Mouse (Mus musculus) G1E (cell line): ENCODE measurements at regions not wholly inside any gene's neighbourhood (a gene's known extent, or its start where the extent isn't known, plus 50 kb on each side); places are given as distances from the start of the nearest gene placed in this dataset.

Experiments
- ATAC-seq: 2 replicates; pipeline ENCODE4 v1.8.0; 2016; ENCODE audit warnings: mild to moderate bottlenecking; ENCODE audit not compliant: insufficient number of reproducible peaks, poor library complexity, low FRiP score, severe bottlenecking; ENCODE audit errors: extremely low read depth
- DNase-seq: peaks from one replicate; pipeline ENCODE4 v3.0.0; 2012; ENCODE audit warnings: low spot score
- H3K27me3 ChIP-seq: 2 replicates; pipeline ENCODE4 v1.6.1; 2012; ENCODE audit warnings: mild to moderate bottlenecking, low read length, inconsistent platforms; ENCODE audit not compliant: insufficient read depth
- H3K36me3 ChIP-seq: replicated peaks from 2 replicates; pipeline ENCODE3; 2012; ENCODE audit warnings: mild to moderate bottlenecking, inconsistent platforms
- H3K4me1 ChIP-seq: 2 replicates; pipeline ENCODE4 v1.6.1; 2012; ENCODE audit warnings: low read depth, low read length, inconsistent platforms, mixed read lengths; ENCODE audit not compliant: insufficient read depth
- H3K4me3 ChIP-seq: 2 replicates; pipeline ENCODE4 v1.5.1; 2012; ENCODE audit warnings: low read depth, mild to moderate bottlenecking, inconsistent platforms, low read length, moderate library complexity, mixed read lengths
- H3K9me3 ChIP-seq: replicated peaks from 2 replicates; pipeline ENCODE4 v1.6.1; 2012; ENCODE audit warnings: inconsistent platforms
- CTCF ChIP-seq: IDR thresholded peaks from 2 replicates; pipeline ENCODE4 v1.5.1; 2012; ENCODE audit warnings: low read depth, low read length, inconsistent platforms, mixed read lengths
- GATA1 ChIP-seq: IDR thresholded peaks from 2 replicates; pipeline ENCODE4 v1.6.1; 2012; ENCODE audit warnings: borderline replicate concordance, low read length, inconsistent platforms, mixed read lengths
- GATA2 ChIP-seq: IDR thresholded peaks from 2 replicates; pipeline ENCODE4 v1.6.1; 2012; ENCODE audit warnings: low read depth, low read length, inconsistent platforms, borderline replicate concordance
- POLR2AphosphoS5 ChIP-seq: IDR thresholded peaks from 2 replicates; pipeline ENCODE4 v1.6.1; 2012; ENCODE audit warnings: low read depth, low read length, inconsistent platforms; ENCODE audit not compliant: insufficient replicate concordance
- TAL1 ChIP-seq: conservative IDR thresholded peaks from 2 replicates; pipeline ENCODE4 v1.6.1; 2012; ENCODE audit warnings: low read depth, low read length, inconsistent platforms, mixed read lengths

DNA sequence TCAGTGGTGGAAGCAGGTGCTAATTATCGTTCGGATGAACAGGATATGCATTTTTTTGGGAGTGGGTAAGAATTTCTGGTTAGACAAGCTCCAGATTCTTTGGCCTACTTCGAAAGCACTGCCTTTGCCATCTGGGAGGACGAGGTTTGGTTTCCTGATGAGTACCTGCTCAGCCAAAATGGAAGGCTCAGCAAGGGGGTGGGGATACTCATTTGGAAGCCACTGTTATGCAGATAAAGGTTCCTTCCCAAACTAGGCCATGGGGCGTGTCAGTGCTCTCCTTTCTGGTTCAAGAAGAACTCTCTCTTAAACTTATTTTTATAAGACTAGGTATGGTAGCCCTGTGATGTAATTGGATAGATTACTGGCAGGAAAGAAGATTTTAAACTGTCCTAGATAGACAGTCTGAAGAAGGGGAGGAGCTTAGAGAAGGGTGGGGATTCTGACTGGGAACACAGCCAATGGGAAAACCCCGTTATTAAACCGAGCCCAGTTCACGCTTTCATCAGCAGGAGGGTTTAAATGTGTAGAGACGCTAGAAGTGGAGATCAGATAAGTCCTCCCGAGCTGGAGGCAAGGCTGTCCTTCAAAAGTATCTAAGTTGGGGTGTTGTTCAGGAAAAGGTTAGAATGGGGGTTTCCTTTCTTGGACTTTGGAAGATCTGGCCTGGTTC, 119.7 kb upstream of the Bmp2 start:
- ATAC-seq (no peak), DNase-seq (no peak)
- Histone ChIP-seq H3K4me1 (no peaks in the 10 kb centered on the region), H3K9me3 (peaks cover 30% of the 10 kb centered on the region), H3K4me3 (no peak overlapping the region), H3K27me3 (no peaks in the 10 kb centered on the region), H3K36me3 (no peaks in the 10 kb centered on the region)
- no peak for TF ChIP-seq GATA2

DNA sequence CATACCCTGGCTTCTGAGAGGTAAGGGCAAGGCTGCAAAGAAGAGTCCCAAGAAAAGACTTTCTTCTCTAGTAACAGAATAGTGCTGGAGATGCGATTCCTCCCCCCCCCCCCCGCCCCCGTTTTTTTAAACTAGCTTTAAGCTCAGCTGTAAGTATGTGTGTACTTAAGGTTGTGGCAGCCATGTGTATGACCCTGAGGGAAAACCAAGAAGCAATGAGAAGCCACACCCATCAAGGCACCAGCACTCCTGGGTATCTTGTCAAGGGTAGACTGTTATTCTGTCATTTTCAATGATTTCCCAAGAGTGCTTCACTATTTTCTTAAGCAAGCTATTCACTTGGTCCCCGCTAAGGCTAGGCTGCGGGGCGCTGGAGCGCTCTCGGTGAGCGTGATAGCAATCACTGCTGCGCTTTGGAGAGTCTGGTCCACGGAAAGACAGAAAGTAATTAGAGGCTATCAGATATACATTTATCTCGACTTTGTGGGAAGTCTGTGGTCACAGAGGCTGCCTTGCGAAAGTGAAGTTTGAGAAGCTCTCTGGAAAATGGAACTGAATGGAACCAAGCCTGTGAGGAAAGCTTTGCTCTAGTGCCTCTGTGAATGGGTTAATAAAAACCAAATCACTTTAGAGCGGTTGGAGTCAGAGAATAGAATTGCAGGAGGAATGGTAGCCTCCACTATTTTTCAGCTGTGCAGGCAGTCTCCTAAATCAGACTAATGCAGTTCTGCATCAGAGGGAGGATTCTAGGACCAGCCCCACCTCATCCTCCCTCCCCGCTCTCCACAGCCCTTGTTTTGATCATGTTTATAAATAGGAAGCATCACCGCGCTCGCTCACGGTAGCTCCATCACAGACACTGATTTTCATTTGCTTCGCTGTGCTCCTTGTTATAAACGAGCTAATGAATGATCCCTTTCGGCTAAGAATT, 114.8 kb upstream of the Bmp2 start:
- Histone ChIP-seq H3K27me3 (no peaks in the 10 kb centered on the region), H3K4me1 (no peaks in the 10 kb centered on the region), H3K9me3 (peaks cover 24% of the 10 kb centered on the region), H3K36me3 (no peaks in the 10 kb centered on the region), H3K4me3 (no peak overlapping the region)
- ATAC-seq = no peak
- TF ChIP-seq CTCF (no peak), TAL1 (no peak), GATA2 (no peak), POLR2AphosphoS5 (no peak), GATA1 (no peak)
- no peak for DNase-seq

DNA sequence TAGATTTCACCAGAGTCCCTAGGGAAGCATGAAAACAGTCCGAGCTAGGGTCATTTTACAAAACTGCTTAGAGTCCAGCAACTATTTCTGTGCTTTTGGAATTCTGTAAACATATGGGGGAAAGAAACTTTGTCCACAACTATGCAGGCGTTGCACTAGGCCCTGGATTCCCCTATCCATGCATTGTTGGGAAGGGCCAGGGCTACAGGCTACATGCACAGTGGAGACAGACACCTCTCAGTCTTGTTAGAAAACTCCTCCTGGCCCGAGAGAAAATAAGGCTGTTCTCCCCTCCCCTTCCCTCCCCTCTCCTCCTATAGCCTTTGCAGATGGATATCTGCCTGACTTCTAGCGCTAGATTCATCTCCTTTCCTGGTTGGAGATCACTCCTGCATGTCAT, 113.9 kb upstream of the Bmp2 start:
- Histone ChIP-seq H3K4me1 (no peaks in the 10 kb centered on the region), H3K36me3 (no peaks in the 10 kb centered on the region), H3K27me3 (no peaks in the 10 kb centered on the region), H3K4me3 (no peak overlapping the region), H3K9me3 (peaks cover 24% of the 10 kb centered on the region)
- DNase-seq (no peak), ATAC-seq (no peak)
- TF ChIP-seq POLR2AphosphoS5 (no peak), TAL1 (no peak), GATA2 (no peak), CTCF (no peak), GATA1 (no peak)

DNA sequence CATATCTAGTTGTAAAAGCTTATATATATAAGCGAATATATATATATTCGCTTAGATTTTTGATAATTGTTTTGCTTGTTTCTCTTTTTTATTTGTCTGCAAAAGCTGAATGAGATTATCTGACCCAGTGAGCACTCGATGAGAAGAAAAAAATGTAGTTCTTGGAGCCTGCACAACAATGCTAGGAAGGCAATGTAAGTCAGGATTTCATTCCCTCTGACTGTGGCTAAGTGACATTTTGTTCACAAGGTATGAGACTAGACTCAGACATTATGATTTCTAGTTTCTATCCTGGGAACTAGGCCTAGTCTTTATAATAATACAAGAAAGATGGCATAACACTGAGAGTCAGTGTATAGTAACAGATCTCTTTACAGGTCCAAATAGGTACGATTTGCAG, 108.9 kb upstream of the Bmp2 start:
- Histone ChIP-seq H3K27me3 (no peaks in the 10 kb centered on the region), H3K9me3 (peaks cover 26% of the 10 kb centered on the region), H3K4me1 (no peaks in the 10 kb centered on the region), H3K36me3 (no peaks in the 10 kb centered on the region), H3K4me3 (no peak overlapping the region)
- no peak for TF ChIP-seq GATA1
- no peak for TF ChIP-seq CTCF
- no peak for TF ChIP-seq GATA2
- TF ChIP-seq POLR2AphosphoS5 = no peak
- TF ChIP-seq TAL1 = no peak
- DNase-seq (no peak), ATAC-seq (no peak)

DNA sequence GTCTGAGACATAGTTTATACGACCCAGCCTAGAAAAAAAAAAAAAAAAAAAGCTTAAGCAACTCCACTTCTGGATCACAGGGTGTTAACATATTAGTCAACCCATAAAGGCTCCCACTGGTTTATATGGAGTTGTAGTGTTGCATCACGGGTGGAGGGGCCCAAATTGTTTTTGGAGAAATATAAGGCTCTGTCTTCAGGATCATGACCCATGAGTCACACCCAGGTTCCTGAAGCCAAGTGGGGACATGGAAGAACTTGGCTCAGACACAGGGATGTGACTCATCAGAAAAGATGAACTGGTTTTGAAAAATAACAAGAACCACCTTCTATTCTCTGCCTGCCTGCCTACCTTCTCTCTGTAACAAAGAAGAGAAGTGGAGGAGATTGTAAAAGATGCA, 108.5 kb upstream of the Bmp2 start:
- no peak for TF ChIP-seq TAL1
- TF ChIP-seq POLR2AphosphoS5 = no peak
- TF ChIP-seq GATA2 = no peak
- TF ChIP-seq CTCF = no peak
- no peak for TF ChIP-seq GATA1
- ATAC-seq = no peak
- no peaks in the 10 kb centered on the region for H3K36me3 ChIP-seq

DNA sequence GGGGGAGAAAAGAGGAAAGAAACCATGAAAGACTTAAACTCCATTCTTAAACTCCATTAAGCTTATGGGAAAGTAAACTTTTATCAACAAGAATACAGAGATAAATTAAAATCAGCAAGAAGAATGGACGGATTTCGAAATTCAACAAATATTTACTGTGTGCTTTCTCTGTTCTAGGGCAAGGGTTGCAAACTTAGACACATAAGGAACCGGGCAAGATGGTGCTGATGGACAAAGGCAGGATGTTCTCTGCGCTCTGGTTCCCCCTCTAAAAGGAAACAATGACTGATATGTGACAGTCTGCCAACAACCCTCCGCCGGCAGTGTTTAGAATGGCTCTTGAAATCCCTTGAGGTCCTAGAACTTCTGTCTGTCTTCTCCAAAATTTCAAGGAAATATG, 99.0 kb upstream of the Bmp2 start:
- no peak for ATAC-seq

More for the DNA sequence above, 108.5 kb upstream of the Bmp2 start:
- Histone ChIP-seq H3K9me3 (peaks cover 29% of the 10 kb centered on the region), H3K27me3 (no peaks in the 10 kb centered on the region), H3K4me1 (no peaks in the 10 kb centered on the region), H3K4me3 (no peak overlapping the region)
- no peak for DNase-seq

More for the DNA sequence above, 99.0 kb upstream of the Bmp2 start:
- no peaks in the 10 kb centered on the region for H3K36me3 ChIP-seq
- no peaks in the 10 kb centered on the region for H3K4me1 ChIP-seq
- TF ChIP-seq CTCF (no peak), GATA1 (no peak), GATA2 (no peak), POLR2AphosphoS5 (no peak), TAL1 (no peak)
- H3K9me3 ChIP-seq = peaks cover 32% of the 10 kb centered on the region
- no peak for DNase-seq
- H3K27me3 ChIP-seq = no peaks in the 10 kb centered on the region
- H3K4me3 ChIP-seq = no peak overlapping the region
